Mouse (Mus musculus): ENCODE results near the gene Zgpat. TPM values are rescaled to one million over a fixed set of nuclear protein-coding genes. Genes with fewer than 3 reads are reported as not detected.

The Zgpat gene
- total RNA-seq, 2 experiments from 2014 or later: 12.8 to 35.7 TPM

GRCm38 (mm10) chr2:181423834-181424233 is 59.1 kb downstream of the Zgpat start:
- no peak for ATAC-seq (replicated peaks; ENCODE audit: poor library complexity, severe bottlenecking)

Other genes starting within 250 kb of the Zgpat start
- not detected in 2 replicates for gene Kcnq2, start 229.6 kb upstream of the Zgpat start, total RNA-seq (2014; fragmentation: Nextera tagmentation)
- not detected in 2 replicates for gene Kcnq2, start 229.6 kb upstream of the Zgpat start, total RNA-seq (2017)
- not detected in 2 replicates for gene Eef1a2, start 207.9 kb upstream of the Zgpat start, total RNA-seq (2014; fragmentation: Nextera tagmentation)
- gene Eef1a2, start 207.9 kb upstream of the Zgpat start, total RNA-seq (2017): not detected in 2 replicates
- gene Ppdpf, start 177.7 kb upstream of the Zgpat start, total RNA-seq (2014; fragmentation: Nextera tagmentation): 82.3 and 90.4 TPM in 2 replicates
- 70.3 and 77.7 TPM in 2 replicates for gene Ppdpf, start 177.7 kb upstream of the Zgpat start, total RNA-seq (2017)
- gene Ptk6, start 162.1 kb upstream of the Zgpat start, total RNA-seq (2014; fragmentation: Nextera tagmentation): not detected in 2 replicates
- not detected in 2 replicates for gene Ptk6, start 162.1 kb upstream of the Zgpat start, total RNA-seq (2017)
- not detected in 2 replicates for gene Srms, start 151.7 kb upstream of the Zgpat start, total RNA-seq (2014; fragmentation: Nextera tagmentation)
- not detected in 2 replicates for gene Srms, start 151.7 kb upstream of the Zgpat start, total RNA-seq (2017)
- not detected in 2 replicates for gene Fndc11, start 144.9 kb upstream of the Zgpat start, total RNA-seq (2014; fragmentation: Nextera tagmentation)
- gene Fndc11, start 144.9 kb upstream of the Zgpat start, total RNA-seq (2017): not detected in 2 replicates
- gene Helz2, start 122.9 kb upstream of the Zgpat start, total RNA-seq (2014; fragmentation: Nextera tagmentation): 5.6 and 6.1 TPM in 2 replicates
- gene Helz2, start 122.9 kb upstream of the Zgpat start, total RNA-seq (2017): 3.0 and 6.0 TPM in 2 replicates
- gene Gmeb2, start 76.9 kb upstream of the Zgpat start, total RNA-seq (2014; fragmentation: Nextera tagmentation): 11.8 and 15.3 TPM in 2 replicates
- gene Gmeb2, start 76.9 kb upstream of the Zgpat start, total RNA-seq (2017): 10.4 and 16.5 TPM in 2 replicates
- gene Stmn3, start 50.4 kb upstream of the Zgpat start, total RNA-seq (2014; fragmentation: Nextera tagmentation): not detected in 2 replicates
- not detected in 2 replicates for gene Stmn3, start 50.4 kb upstream of the Zgpat start, total RNA-seq (2017)
- 63.9 and 85.0 TPM in 2 replicates for gene Rtel1, start 45.2 kb upstream of the Zgpat start, total RNA-seq (2014; fragmentation: Nextera tagmentation)
- gene Rtel1, start 45.2 kb upstream of the Zgpat start, total RNA-seq (2017): 30.1 and 47.5 TPM in 2 replicates
- 34.1 and 43.2 TPM in 2 replicates for gene Arfrp1, start 476 bp downstream of the Zgpat start, total RNA-seq (2014; fragmentation: Nextera tagmentation)
- gene Arfrp1, start 476 bp downstream of the Zgpat start, total RNA-seq (2017): 38.6 and 39.2 TPM in 2 replicates
- gene Lime1, start 15.2 kb downstream of the Zgpat start, total RNA-seq (2014; fragmentation: Nextera tagmentation): 24.1 and 24.9 TPM in 2 replicates
- 6.9 and 20.8 TPM in 2 replicates for gene Lime1, start 15.2 kb downstream of the Zgpat start, total RNA-seq (2017)
- gene Zbtb46, start 94.5 kb downstream of the Zgpat start, total RNA-seq (2014; fragmentation: Nextera tagmentation): 1.1 TPM in 1 of 2 replicates, not detected in the other
- 0.13 and 0.15 TPM in 2 replicates for gene Zbtb46, start 94.5 kb downstream of the Zgpat start, total RNA-seq (2017)
- gene Abhd16b, start 128.3 kb downstream of the Zgpat start, total RNA-seq (2014; fragmentation: Nextera tagmentation): not detected in 2 replicates
- not detected in 2 replicates for gene Abhd16b, start 128.3 kb downstream of the Zgpat start, total RNA-seq (2017)
- gene Tpd52l2, start 132.2 kb downstream of the Zgpat start, total RNA-seq (2014; fragmentation: Nextera tagmentation): 43.1 and 60.9 TPM in 2 replicates
- 115 and 129 TPM in 2 replicates for gene Tpd52l2, start 132.2 kb downstream of the Zgpat start, total RNA-seq (2017)
- gene Dnajc5, start 155.6 kb downstream of the Zgpat start, total RNA-seq (2014; fragmentation: Nextera tagmentation): 43.8 and 47.1 TPM in 2 replicates
- gene Dnajc5, start 155.6 kb downstream of the Zgpat start, total RNA-seq (2017): 46.4 and 54.5 TPM in 2 replicates
- gene Uckl1, start 220.0 kb downstream of the Zgpat start, total RNA-seq (2014; fragmentation: Nextera tagmentation): 118 and 128 TPM in 2 replicates
- gene Uckl1, start 220.0 kb downstream of the Zgpat start, total RNA-seq (2017): 41.5 and 54.1 TPM in 2 replicates
- 30.8 and 35.2 TPM in 2 replicates for gene Prpf6, start 226.9 kb downstream of the Zgpat start, total RNA-seq (2014; fragmentation: Nextera tagmentation)
- gene Prpf6, start 226.9 kb downstream of the Zgpat start, total RNA-seq (2017): 68.8 and 71.6 TPM in 2 replicates
- gene Zfp512b, start 227.9 kb downstream of the Zgpat start, total RNA-seq (2014; fragmentation: Nextera tagmentation): 21.1 and 23.5 TPM in 2 replicates
- gene Zfp512b, start 227.9 kb downstream of the Zgpat start, total RNA-seq (2017): 11.6 and 15.6 TPM in 2 replicates
- gene Samd10, start 234.3 kb downstream of the Zgpat start, total RNA-seq (2014; fragmentation: Nextera tagmentation): 6.2 and 13.1 TPM in 2 replicates
- gene Samd10, start 234.3 kb downstream of the Zgpat start, total RNA-seq (2017): 3.2 and 4.5 TPM in 2 replicates

Data from granulocyte monocyte progenitor cell, adult 5-6 weeks (primary cell).